Mouse (Mus musculus): ENCODE results near the gene 1700014D04Rik. TPM values are rescaled to one million over a fixed set of nuclear protein-coding genes. Genes with fewer than 3 reads are reported as not detected.
"Not testable (repeated sequence)": the region's sequence is repeated elsewhere in the genome, so short reads cannot be mapped to it uniquely, and the experiment has no call there.

The 1700014D04Rik gene
- polyA plus RNA-seq, 1 experiment from 2014 or later: not detected

DNA sequence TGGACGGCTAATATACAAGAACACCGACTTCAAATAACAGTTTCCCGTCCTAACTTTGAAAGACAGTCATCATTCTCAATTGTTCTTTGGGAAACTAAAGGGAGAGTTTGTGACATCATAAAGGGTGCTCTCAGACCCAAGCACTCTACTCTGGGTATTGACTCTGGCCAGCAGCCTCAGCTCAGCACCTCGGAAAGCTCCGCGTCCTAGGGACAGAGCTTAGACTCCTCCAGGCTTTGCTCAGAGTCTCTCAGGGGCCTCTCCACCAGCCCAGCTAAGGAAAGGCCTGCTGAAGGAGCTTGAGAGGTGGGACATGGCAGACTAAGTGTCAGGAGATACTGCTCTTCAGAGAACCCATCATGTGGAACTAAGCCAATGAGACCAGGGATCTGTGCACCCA lies 388 bp downstream of the 1700014D04Rik start:
- DNase-seq (ENCODE audit: low spot score) (no peak), ATAC-seq (replicated peaks; ENCODE audit: low FRiP score) (no peak)
- no peak overlapping the region for H3K9ac ChIP-seq (ENCODE audit: low read depth, low read length)
- no peak overlapping the region for H3K4me3 ChIP-seq (ENCODE audit: low read depth, low read length)
- no peaks in the 10 kb centered on the region for H3K36me3 ChIP-seq (ENCODE audit: control insufficient read depth, insufficient read depth, low read length)
- H3K27ac ChIP-seq (ENCODE audit: low read depth, low read length): no peak overlapping the region
- WGBS: 78% methylated on average over 5 of the region's 6 CpGs
- no peaks in the 10 kb centered on the region; the same call in 1 of the 2 replicates for H3K4me1 ChIP-seq (replicated peaks; ENCODE audit: control insufficient read depth, insufficient read depth, low read length)
- no peak overlapping the region for H3K4me2 ChIP-seq
- H3K9me3 ChIP-seq (ENCODE audit: control insufficient read depth, low read length): no peaks in the 10 kb centered on the region
- no peaks in the 10 kb centered on the region for H3K27me3 ChIP-seq (replicated peaks; ENCODE audit: control insufficient read depth, insufficient read depth, low read length)

GRCm38 (mm10) chr13:59745462-59745861 lies 1.1 kb downstream of the 1700014D04Rik start:
- WGBS: 65% methylated on average over 6 of the region's 6 CpGs
- DNase-seq (ENCODE audit: low spot score): no peak
- H3K4me1 ChIP-seq (replicated peaks; ENCODE audit: control insufficient read depth, insufficient read depth, low read length): no peaks in the 10 kb centered on the region

GRCm38 (mm10) chr13:59741697-59742096 lies 4.9 kb downstream of the 1700014D04Rik start:
- Histone ChIP-seq H3K4me3 (ENCODE audit: low read depth, low read length) (no peak overlapping the region), H3K4me1 (replicated peaks; ENCODE audit: control insufficient read depth, insufficient read depth, low read length) (peaks cover 12% of the 10 kb centered on the region), H3K36me3 (ENCODE audit: control insufficient read depth, insufficient read depth, low read length) (no peaks in the 10 kb centered on the region), H3K27ac (ENCODE audit: low read depth, low read length) (no peak overlapping the region), H3K27me3 (replicated peaks; ENCODE audit: control insufficient read depth, insufficient read depth, low read length) (no peaks in the 10 kb centered on the region), H3K9me3 (ENCODE audit: control insufficient read depth, low read length) (no peaks in the 10 kb centered on the region), H3K9ac (ENCODE audit: low read depth, low read length) (no peak overlapping the region), H3K4me2 (no peak overlapping the region)
- DNase-seq (ENCODE audit: low spot score) (no peak), ATAC-seq (replicated peaks; ENCODE audit: low FRiP score) (no peak)
- 52% methylated on average over 10 of the region's 10 CpGs for WGBS

More at GRCm38 (mm10) chr13:59745462-59745861, 1.1 kb downstream of the 1700014D04Rik start:
- Histone ChIP-seq H3K9ac (ENCODE audit: low read depth, low read length) (no peak overlapping the region), H3K36me3 (ENCODE audit: control insufficient read depth, insufficient read depth, low read length) (no peaks in the 10 kb centered on the region), H3K27ac (ENCODE audit: low read depth, low read length) (no peak overlapping the region), H3K4me3 (ENCODE audit: low read depth, low read length) (no peak overlapping the region), H3K9me3 (ENCODE audit: control insufficient read depth, low read length) (no peaks in the 10 kb centered on the region), H3K27me3 (replicated peaks; ENCODE audit: control insufficient read depth, insufficient read depth, low read length) (no peaks in the 10 kb centered on the region), H3K4me2 (no peak overlapping the region)
- ATAC-seq (replicated peaks; ENCODE audit: low FRiP score): no peak

GRCm38 (mm10) chr13:59741096-59741495 lies 5.5 kb downstream of the 1700014D04Rik start:
- Histone ChIP-seq H3K36me3 (ENCODE audit: control insufficient read depth, insufficient read depth, low read length) (no peaks in the 10 kb centered on the region), H3K27me3 (replicated peaks; ENCODE audit: control insufficient read depth, insufficient read depth, low read length) (no peaks in the 10 kb centered on the region), H3K4me3 (ENCODE audit: low read depth, low read length) (no peak overlapping the region), H3K4me1 (replicated peaks; ENCODE audit: control insufficient read depth, insufficient read depth, low read length) (peaks cover 12% of the 10 kb centered on the region), H3K27ac (ENCODE audit: low read depth, low read length) (no peak overlapping the region), H3K4me2 (no peak overlapping the region), H3K9me3 (ENCODE audit: control insufficient read depth, low read length) (no peaks in the 10 kb centered on the region), H3K9ac (ENCODE audit: low read depth, low read length) (no peak overlapping the region)
- no peak for DNase-seq (ENCODE audit: low spot score)
- ATAC-seq (replicated peaks; ENCODE audit: low FRiP score): no peak
- 89% methylated on average over 11 of the region's 11 CpGs for WGBS

DNA sequence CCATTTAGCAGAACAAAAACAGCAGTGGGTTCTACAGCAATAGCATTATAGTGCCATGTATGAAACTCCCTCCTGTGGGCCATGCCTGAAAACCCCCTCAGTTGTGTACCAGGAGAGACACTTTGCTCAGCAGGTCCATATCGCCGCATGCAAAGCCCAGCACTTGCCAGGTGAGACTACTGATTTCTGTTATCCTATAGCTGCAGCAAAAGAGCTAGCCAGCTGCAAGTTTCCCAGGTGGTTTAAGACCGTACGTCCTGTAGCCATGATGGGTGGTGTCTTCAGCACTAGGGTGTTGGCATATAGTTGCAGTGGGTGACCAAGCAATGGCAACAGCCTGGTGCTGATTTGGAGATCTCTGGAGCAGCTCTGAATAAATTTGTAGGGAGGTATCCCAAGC lies 7.2 kb downstream of the 1700014D04Rik start:
- Histone ChIP-seq H3K9ac (ENCODE audit: low read depth, low read length) (no peak overlapping the region), H3K27me3 (replicated peaks; ENCODE audit: control insufficient read depth, insufficient read depth, low read length) (no peaks in the 10 kb centered on the region), H3K4me3 (ENCODE audit: low read depth, low read length) (no peak overlapping the region), H3K36me3 (ENCODE audit: control insufficient read depth, insufficient read depth, low read length) (no peaks in the 10 kb centered on the region), H3K27ac (ENCODE audit: low read depth, low read length) (peak overlapping the region; percentile 91), H3K4me1 (replicated peaks; ENCODE audit: control insufficient read depth, insufficient read depth, low read length) (peaks cover 23% of the 10 kb centered on the region), H3K4me2 (peak overlapping the region; percentile 4; the same call in 1 of the 2 replicates), H3K9me3 (ENCODE audit: control insufficient read depth, low read length) (no peaks in the 10 kb centered on the region)
- DNase-seq (ENCODE audit: low spot score) (no peak), ATAC-seq (replicated peaks; ENCODE audit: low FRiP score) (peak; percentile 68)
- 65% methylated on average over 4 of the region's 4 CpGs for WGBS

GRCm38 (mm10) chr13:59738455-59738854 lies 8.1 kb downstream of the 1700014D04Rik start:
- Histone ChIP-seq H3K4me2 (peak overlapping the region; percentile 43), H3K27ac (ENCODE audit: low read depth, low read length) (peak overlapping the region; percentile 91), H3K4me3 (ENCODE audit: low read depth, low read length) (no peak overlapping the region), H3K9me3 (ENCODE audit: control insufficient read depth, low read length) (no peaks in the 10 kb centered on the region), H3K4me1 (replicated peaks; ENCODE audit: control insufficient read depth, insufficient read depth, low read length) (peaks cover 26% of the 10 kb centered on the region), H3K27me3 (replicated peaks; ENCODE audit: control insufficient read depth, insufficient read depth, low read length) (no peaks in the 10 kb centered on the region), H3K36me3 (ENCODE audit: control insufficient read depth, insufficient read depth, low read length) (no peaks in the 10 kb centered on the region), H3K9ac (ENCODE audit: low read depth, low read length) (peak overlapping the region; percentile 59)
- 49% methylated on average over 2 of the region's 2 CpGs for WGBS
- ATAC-seq (replicated peaks; ENCODE audit: low FRiP score): peak; percentile 87
- DNase-seq (ENCODE audit: low spot score): no peak

DNA sequence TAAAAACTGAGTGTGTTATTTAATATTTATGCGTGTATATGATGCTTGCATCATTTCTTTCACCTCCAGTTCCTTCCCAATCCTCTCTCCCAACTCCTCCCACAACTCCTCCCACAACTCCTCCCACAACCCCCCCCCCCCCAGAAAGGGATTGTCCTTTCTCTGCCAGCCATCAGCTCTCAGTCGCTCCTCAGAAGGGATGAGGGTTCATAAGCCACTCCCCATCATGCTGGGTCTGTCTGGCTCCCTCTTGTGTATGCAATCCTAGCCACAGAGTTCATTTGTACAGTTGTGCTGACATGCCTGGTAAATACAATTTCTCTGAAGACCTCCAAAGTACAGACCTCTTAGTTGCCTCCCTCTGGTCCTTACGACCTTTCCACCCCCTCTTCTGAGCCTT lies 11.4 kb downstream of the 1700014D04Rik start:
- H3K27me3 ChIP-seq (replicated peaks; ENCODE audit: control insufficient read depth, insufficient read depth, low read length): no peaks in the 10 kb centered on the region; the same call in 1 of the 2 replicates
- H3K9ac ChIP-seq (ENCODE audit: low read depth, low read length): no peak overlapping the region
- no peak overlapping the region for H3K4me2 ChIP-seq
- ATAC-seq (replicated peaks; ENCODE audit: low FRiP score) (peak; percentile 50), DNase-seq (ENCODE audit: low spot score) (no peak)
- WGBS: 23% methylated on average over 3 of the region's 3 CpGs
- H3K36me3 ChIP-seq (ENCODE audit: control insufficient read depth, insufficient read depth, low read length): no peaks in the 10 kb centered on the region
- peaks cover 36% of the 10 kb centered on the region for H3K4me1 ChIP-seq (replicated peaks; ENCODE audit: control insufficient read depth, insufficient read depth, low read length)
- no peaks in the 10 kb centered on the region for H3K9me3 ChIP-seq (ENCODE audit: control insufficient read depth, low read length)
- no peak overlapping the region for H3K4me3 ChIP-seq (ENCODE audit: low read depth, low read length)
- peak overlapping the region; percentile 40; the same call in 1 of the 2 replicates for H3K27ac ChIP-seq (ENCODE audit: low read depth, low read length)

- peak overlapping the region; percentile 67; the same call in 1 of the 2 replicates for H3K27ac ChIP-seq (ENCODE audit: low read depth, low read length)
- peak overlapping the region; percentile 44 for H3K4me2 ChIP-seq
- not testable (repeated sequence) for DNase-seq (ENCODE audit: low spot score); H3K36me3 ChIP-seq (ENCODE audit: control insufficient read depth, insufficient read depth, low read length); ATAC-seq (replicated peaks; ENCODE audit: low FRiP score); H3K27me3 ChIP-seq (replicated peaks; ENCODE audit: control insufficient read depth, insufficient read depth, low read length); H3K9me3 ChIP-seq (ENCODE audit: control insufficient read depth, low read length); H3K4me3 ChIP-seq (ENCODE audit: low read depth, low read length)
- peaks cover 30% of the 10 kb centered on the region for H3K4me1 ChIP-seq (replicated peaks; ENCODE audit: control insufficient read depth, insufficient read depth, low read length)
- WGBS: 15% methylated on average over 6 of the region's 6 CpGs
- 0 out of 2 replicates have a peak overlapping the region, but pooled peaks have one; percentile 26 for H3K9ac ChIP-seq (ENCODE audit: low read depth, low read length)
These were observed 12.2 kb downstream of the 1700014D04Rik start for GRCm38 (mm10) chr13:59734347-59734746.

GRCm38 (mm10) chr13:59733936-59734335 lies 12.6 kb downstream of the 1700014D04Rik start:
- WGBS: 55% methylated on average over 2 of the region's 4 CpGs
- Histone ChIP-seq H3K36me3 (ENCODE audit: control insufficient read depth, insufficient read depth, low read length) (no peaks in the 10 kb centered on the region), H3K27ac (ENCODE audit: low read depth, low read length) (no peak overlapping the region), H3K9ac (ENCODE audit: low read depth, low read length) (no peak overlapping the region), H3K4me2 (peak overlapping the region; percentile 34; the same call in 1 of the 2 replicates), H3K9me3 (ENCODE audit: control insufficient read depth, low read length) (no peaks in the 10 kb centered on the region), H3K27me3 (replicated peaks; ENCODE audit: control insufficient read depth, insufficient read depth, low read length) (no peaks in the 10 kb centered on the region; the same call in 1 of the 2 replicates), H3K4me1 (replicated peaks; ENCODE audit: control insufficient read depth, insufficient read depth, low read length) (peaks cover 28% of the 10 kb centered on the region), H3K4me3 (ENCODE audit: low read depth, low read length) (no peak overlapping the region)
- no peak for ATAC-seq (replicated peaks; ENCODE audit: low FRiP score)
- no peak for DNase-seq (ENCODE audit: low spot score)

Data from liver, embryonic 11.5 days (tissue).